In the genomic region with DNA sequence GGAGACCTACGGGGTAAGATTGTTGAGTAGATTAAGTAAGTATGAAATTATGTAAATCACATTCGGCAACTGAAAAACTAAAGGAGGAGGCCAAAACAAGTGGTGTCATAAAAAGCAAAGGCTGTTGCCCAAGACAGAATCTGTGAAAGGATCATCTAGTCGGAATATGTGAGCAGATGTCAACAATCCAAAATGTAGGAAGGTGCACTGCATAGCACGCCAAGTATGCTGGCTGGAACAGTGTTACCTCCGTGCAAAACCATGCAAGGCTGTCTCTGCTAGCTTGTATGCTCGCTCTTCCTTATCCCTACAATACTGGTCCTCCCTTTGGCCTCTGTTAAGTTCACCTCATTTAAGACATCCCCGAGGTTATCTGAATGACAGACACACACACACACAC, we compare ENCODE assay signal across 18 mouse cellular contexts.
"Had no signal": no experiment of that assay in that cellular context is flagged by ENCODE, and none has a peak within 500 bp of the region (broad histone marks: within the 10 kb centered on the region; RNA-seq: fewer than 3 reads in every experiment).

No protein-coding gene starts in this region.

- H3K4me3 ChIP-seq: kidney, embryonic 15.5 days; limb, embryonic 13.5 days; liver, embryonic 15.5 days; megakaryocyte, embryonic 14.5 days; midbrain, embryonic 12.5 days; neural tube, embryonic 13.5 days; stomach, embryonic 15.5 days had no signal

- DNase-seq: kidney, adult 2 months; kidney, postnatal 14 days; layer of hippocampus, adult 9-11 months; layer of hippocampus, postnatal 36 days; left cerebral cortex, postnatal 4 days; lung, embryonic 14.5 days; lung, postnatal 10 days; retina, postnatal 1 day; thymus, adult 2 months; thymus, postnatal 25 days had no signal

- H3K27ac ChIP-seq: kidney, embryonic 15.5 days; limb, embryonic 13.5 days; liver, embryonic 15.5 days; macrophage; midbrain, embryonic 12.5 days; neural tube, embryonic 13.5 days; stomach, embryonic 15.5 days had no signal
